Mouse (Mus musculus): ENCODE results near the gene Kctd20. TPM values are rescaled to one million over a fixed set of nuclear protein-coding genes. Genes with fewer than 3 reads are reported as not detected.

The Kctd20 gene
- polyA plus RNA-seq, 1 experiment from 2014 or later: 37.6 TPM

DNA sequence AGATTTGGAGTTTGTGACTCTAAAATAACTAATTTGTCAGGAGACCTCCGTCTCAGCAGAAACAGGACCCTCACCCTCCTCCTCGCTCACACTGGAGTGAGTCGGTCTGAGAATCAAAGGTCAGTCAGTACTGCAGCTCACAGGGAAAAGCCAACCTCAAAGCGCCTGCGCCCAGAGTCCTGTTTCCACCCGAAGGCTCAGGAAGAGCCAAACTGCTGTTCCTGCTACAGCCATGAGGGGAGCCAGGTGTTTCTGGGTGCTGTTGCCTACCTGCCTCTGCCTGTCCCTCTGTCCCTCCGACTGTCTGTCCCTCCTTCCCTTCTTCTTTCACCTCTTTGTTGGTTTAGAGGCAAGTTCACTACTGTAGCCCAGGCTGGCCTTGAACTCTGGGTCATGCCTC lies 41.6 kb upstream of the Kctd20 start:
- H3K4me1 ChIP-seq (replicated peaks; ENCODE audit: control insufficient read depth, insufficient read depth): no peaks in the 10 kb centered on the region

GRCm38 (mm10) chr17:28913200-28913599 lies 38.5 kb upstream of the Kctd20 start:
- Histone ChIP-seq H3K9ac (ENCODE audit: low read length) (no peak overlapping the region), H3K4me1 (replicated peaks; ENCODE audit: control insufficient read depth, insufficient read depth) (no peaks in the 10 kb centered on the region), H3K27me3 (ENCODE audit: control insufficient read depth, insufficient read depth, low read length) (no peaks in the 10 kb centered on the region), H3K9me3 (ENCODE audit: control insufficient read depth, low read length) (no peaks in the 10 kb centered on the region), H3K4me3 (ENCODE audit: low read depth, low read length) (no peak overlapping the region), H3K4me2 (replicated peaks; ENCODE audit: low read depth) (no peak overlapping the region), H3K36me3 (ENCODE audit: control insufficient read depth, insufficient read depth, low read length) (no peaks in the 10 kb centered on the region), H3K27ac (replicated peaks) (no peak overlapping the region)
- DNase-seq (ENCODE audit: low spot score): peak; percentile 80
- TF ChIP-seq EP300 (optimal IDR thresholded peaks at IDR 0.05) (no peak), CTCF (IDR thresholded peaks at IDR 0.05; ENCODE audit: low read depth) (no peak)
- ATAC-seq (ENCODE audit: low FRiP score, low TSS enrichment): peak; percentile 84
- 27% methylated on average over 5 of the region's 5 CpGs for WGBS

More for the DNA sequence above, 41.6 kb upstream of the Kctd20 start:
- Histone ChIP-seq H3K27me3 (ENCODE audit: control insufficient read depth, insufficient read depth, low read length) (no peaks in the 10 kb centered on the region), H3K4me2 (replicated peaks; ENCODE audit: low read depth) (no peak overlapping the region), H3K4me3 (ENCODE audit: low read depth, low read length) (no peak overlapping the region), H3K9me3 (ENCODE audit: control insufficient read depth, low read length) (no peaks in the 10 kb centered on the region), H3K9ac (ENCODE audit: low read length) (no peak overlapping the region), H3K36me3 (ENCODE audit: control insufficient read depth, insufficient read depth, low read length) (no peaks in the 10 kb centered on the region), H3K27ac (replicated peaks) (no peak overlapping the region)
- 37% methylated on average over 7 of the region's 7 CpGs for WGBS
- ATAC-seq (ENCODE audit: low FRiP score, low TSS enrichment): 0 out of 2 replicates have a peak, but pooled peaks have one; percentile 22
- TF ChIP-seq EP300 (optimal IDR thresholded peaks at IDR 0.05) (no peak), CTCF (IDR thresholded peaks at IDR 0.05; ENCODE audit: low read depth) (peak; percentile 58)
- DNase-seq (ENCODE audit: low spot score): peak; percentile 62

DNA sequence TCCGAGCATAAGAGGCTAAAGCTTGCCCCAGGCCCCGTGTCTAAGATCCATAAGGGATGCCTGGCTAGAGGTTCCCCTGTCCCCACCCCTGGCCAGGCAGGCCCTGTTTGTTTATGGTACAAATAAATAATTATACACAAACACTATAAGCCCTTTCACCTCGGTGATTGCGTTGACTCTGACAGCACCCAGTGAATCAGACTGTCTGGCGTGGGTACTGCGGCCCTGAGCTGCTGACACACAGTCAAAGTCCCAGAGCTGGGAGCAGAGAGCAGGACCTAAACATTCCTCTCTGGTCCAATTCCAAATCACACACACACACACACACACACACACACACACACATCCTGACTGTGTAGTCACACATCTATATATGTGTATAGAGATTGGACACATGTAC lies 37.8 kb upstream of the Kctd20 start:
- H3K4me2 ChIP-seq (replicated peaks; ENCODE audit: low read depth): no peak overlapping the region
- 46% methylated on average over 6 of the region's 6 CpGs for WGBS
- DNase-seq (ENCODE audit: low spot score) (no peak), ATAC-seq (ENCODE audit: low FRiP score, low TSS enrichment) (peak; percentile 48; the same call in 1 of the 2 replicates)
- H3K9ac ChIP-seq (ENCODE audit: low read length): no peak overlapping the region
- no peaks in the 10 kb centered on the region for H3K36me3 ChIP-seq (ENCODE audit: control insufficient read depth, insufficient read depth, low read length)
- TF ChIP-seq CTCF (IDR thresholded peaks at IDR 0.05; ENCODE audit: low read depth) (no peak), EP300 (optimal IDR thresholded peaks at IDR 0.05) (no peak)
- H3K4me1 ChIP-seq (replicated peaks; ENCODE audit: control insufficient read depth, insufficient read depth): no peaks in the 10 kb centered on the region
- H3K27me3 ChIP-seq (ENCODE audit: control insufficient read depth, insufficient read depth, low read length): no peaks in the 10 kb centered on the region
- H3K27ac ChIP-seq (replicated peaks): peak overlapping the region; percentile 40; the same call in 1 of the 2 replicates
- no peak overlapping the region for H3K4me3 ChIP-seq (ENCODE audit: low read depth, low read length)
- no peaks in the 10 kb centered on the region for H3K9me3 ChIP-seq (ENCODE audit: control insufficient read depth, low read length)

- H3K36me3 ChIP-seq (ENCODE audit: control insufficient read depth, insufficient read depth, low read length): no peaks in the 10 kb centered on the region
- no peaks in the 10 kb centered on the region for H3K9me3 ChIP-seq (ENCODE audit: control insufficient read depth, low read length)
- H3K27me3 ChIP-seq (ENCODE audit: control insufficient read depth, insufficient read depth, low read length): no peaks in the 10 kb centered on the region
- no peak within 1 kb of the TSS for H3K27ac ChIP-seq (replicated peaks)
- WGBS: 66% methylated on average over 12 of the region's 12 CpGs
- peak; percentile 36 for DNase-seq (ENCODE audit: low spot score)
- H3K4me3 ChIP-seq (ENCODE audit: low read depth, low read length): no peak within 1 kb of the TSS
- H3K4me1 ChIP-seq (replicated peaks; ENCODE audit: control insufficient read depth, insufficient read depth): no peaks in the 10 kb centered on the region
- H3K4me2 ChIP-seq (replicated peaks; ENCODE audit: low read depth): no peak within 1 kb of the TSS
- no peak for TF ChIP-seq EP300 (optimal IDR thresholded peaks at IDR 0.05)
- H3K9ac ChIP-seq (ENCODE audit: low read length): no peak within 1 kb of the TSS
- peak; percentile 43; the same call in 1 of the 2 replicates for ATAC-seq (ENCODE audit: low FRiP score, low TSS enrichment)
Observed at GRCm38 (mm10) chr17:28915060-28915628, 36.6 kb upstream of the Kctd20 start, which contains the start of gene 4930539E08Rik. 4930539E08Rik (minus strand) TSS chr17:28915324.

DNA sequence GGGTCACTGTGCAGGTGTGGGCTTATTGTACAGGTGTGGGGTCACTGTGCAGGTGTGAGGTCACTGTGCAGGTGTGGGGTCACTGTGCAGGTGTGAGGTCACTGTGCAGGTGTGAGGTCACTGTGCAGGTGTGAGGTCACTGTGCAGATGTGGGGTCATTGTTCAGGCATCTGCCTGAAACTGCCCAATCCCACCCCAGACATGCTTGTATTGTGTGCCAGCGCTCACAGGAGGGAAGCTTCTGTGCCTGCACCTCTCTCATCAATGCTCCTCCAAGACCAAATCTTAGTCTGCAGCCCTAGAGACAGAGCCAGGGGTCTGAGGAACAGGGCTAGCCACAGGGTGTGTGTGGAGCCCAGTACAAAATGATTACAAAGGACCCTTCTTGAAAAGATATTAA lies 35.2 kb upstream of the Kctd20 start:
- Histone ChIP-seq H3K4me3 (ENCODE audit: low read depth, low read length) (no peak overlapping the region), H3K9ac (ENCODE audit: low read length) (no peak overlapping the region), H3K4me2 (replicated peaks; ENCODE audit: low read depth) (no peak overlapping the region), H3K27ac (replicated peaks) (no peak overlapping the region), H3K36me3 (ENCODE audit: control insufficient read depth, insufficient read depth, low read length) (no peaks in the 10 kb centered on the region), H3K4me1 (replicated peaks; ENCODE audit: control insufficient read depth, insufficient read depth) (no peaks in the 10 kb centered on the region), H3K27me3 (ENCODE audit: control insufficient read depth, insufficient read depth, low read length) (no peaks in the 10 kb centered on the region), H3K9me3 (ENCODE audit: control insufficient read depth, low read length) (no peaks in the 10 kb centered on the region)
- TF ChIP-seq CTCF (IDR thresholded peaks at IDR 0.05; ENCODE audit: low read depth): no peak
- no peak for TF ChIP-seq EP300 (optimal IDR thresholded peaks at IDR 0.05)
- 92% methylated on average over 1 of the region's 1 CpGs for WGBS
- DNase-seq (ENCODE audit: low spot score) (no peak), ATAC-seq (ENCODE audit: low FRiP score, low TSS enrichment) (no peak)

DNA sequence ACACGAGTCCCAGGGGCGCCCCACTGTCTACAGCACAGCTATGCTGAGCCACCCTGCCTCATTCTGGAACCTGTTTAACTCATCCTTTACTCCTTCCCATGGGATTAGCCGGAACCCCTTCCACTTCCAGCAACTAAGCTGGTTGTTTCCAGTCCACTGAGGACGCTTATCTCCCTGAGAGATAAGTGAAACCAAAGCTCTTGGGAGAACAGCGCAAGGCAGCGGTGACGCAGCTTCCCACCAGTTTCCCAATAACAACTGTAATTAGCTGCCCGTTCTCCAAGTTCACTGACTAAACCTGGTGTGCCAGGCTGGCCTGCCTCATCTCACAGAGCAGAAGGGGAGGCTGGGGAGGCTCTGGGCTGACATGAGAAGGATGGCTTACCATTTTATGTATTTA lies 30.7 kb upstream of the Kctd20 start:
- ATAC-seq (ENCODE audit: low FRiP score, low TSS enrichment) (0 out of 2 replicates have a peak, but pooled peaks have one; percentile 25), DNase-seq (ENCODE audit: low spot score) (peak; percentile 47)
- Histone ChIP-seq H3K4me1 (replicated peaks; ENCODE audit: control insufficient read depth, insufficient read depth) (no peaks in the 10 kb centered on the region), H3K9ac (ENCODE audit: low read length) (no peak overlapping the region), H3K9me3 (ENCODE audit: control insufficient read depth, low read length) (no peaks in the 10 kb centered on the region), H3K4me3 (ENCODE audit: low read depth, low read length) (no peak overlapping the region), H3K36me3 (ENCODE audit: control insufficient read depth, insufficient read depth, low read length) (no peaks in the 10 kb centered on the region), H3K27me3 (ENCODE audit: control insufficient read depth, insufficient read depth, low read length) (no peaks in the 10 kb centered on the region), H3K4me2 (replicated peaks; ENCODE audit: low read depth) (no peak overlapping the region), H3K27ac (replicated peaks) (no peak overlapping the region)
- 59% methylated on average over 8 of the region's 8 CpGs for WGBS
- TF ChIP-seq CTCF (IDR thresholded peaks at IDR 0.05; ENCODE audit: low read depth): no peak
- TF ChIP-seq EP300 (optimal IDR thresholded peaks at IDR 0.05): no peak
